Mouse (Mus musculus): ENCODE measurements around the gene Gm8334.
"Not testable (repeated sequence)": the region's sequence is repeated elsewhere in the genome, so short reads cannot be mapped to it uniquely, and the experiment has no call there.

Gene Gm8334

DNA sequence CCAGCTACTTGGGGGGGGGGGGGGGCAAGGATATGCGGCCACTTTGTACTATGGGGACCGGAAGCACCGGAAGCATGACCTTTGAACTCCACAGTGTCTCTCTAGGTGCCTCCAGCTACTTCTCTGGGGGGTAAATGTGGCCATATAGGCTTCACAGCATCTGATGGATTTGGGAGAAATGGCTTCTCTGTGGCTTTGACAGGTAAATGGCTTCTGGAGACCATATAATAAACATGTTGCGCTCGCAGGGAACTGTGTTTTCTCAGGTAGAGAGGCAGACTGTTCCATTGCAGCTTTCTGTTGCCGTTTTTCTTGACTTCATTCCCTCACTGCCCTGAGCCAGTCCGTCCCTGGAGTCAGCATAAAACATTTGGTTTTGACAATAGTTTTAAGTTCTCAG is at the start of gene Gm8334:
Gene Gm8334 (minus strand): TSS at position 101 of the 400 bp plus-strand sequence.
- not testable (repeated sequence) for DNase-seq

DNA sequence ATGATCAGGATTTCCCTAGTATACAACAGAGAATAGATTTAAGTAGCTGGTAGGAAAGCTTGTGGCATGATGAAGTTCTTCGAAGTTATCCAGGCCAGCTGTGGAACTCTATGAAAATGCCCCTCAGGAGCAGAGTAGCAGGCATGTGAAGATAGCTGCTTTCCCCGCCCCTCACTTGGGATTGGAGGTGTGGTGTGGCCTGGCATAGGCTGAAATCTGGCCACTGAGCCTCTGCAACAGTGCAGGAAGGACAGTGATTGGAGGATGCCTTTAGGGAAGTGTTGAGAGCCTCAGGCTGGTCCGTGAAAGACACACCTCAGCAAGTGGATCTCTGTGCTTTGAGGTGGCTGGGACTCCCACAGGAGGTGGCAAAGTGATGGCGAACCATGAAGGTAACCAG is 48.3 kb upstream of the Gm8334 start, which contains the start of gene Gm15127:
Gene Gm15127 (plus strand): TSS at position 301 of the 400 bp plus-strand sequence.
- not testable (repeated sequence) for DNase-seq
